Mouse (Mus musculus) stomach, embryonic 15.5 days (tissue): ENCODE results near the gene Pnkp. TPM values are rescaled to one million over a fixed set of nuclear protein-coding genes. Genes with fewer than 3 reads are reported as not detected.

ENCODE experiments used
- ATAC-seq: fragments of 200-750 bp; cut with Nextera tagmentation; 2 replicates; pipeline ENCODE4 v1.8.0; 2017; ENCODE audit warnings: low read depth, moderate number of reproducible peaks, moderate TSS enrichment; ENCODE audit not compliant: insufficient read depth, low FRiP score
- H3K27ac ChIP-seq: fragments of 300-500 bp; sonication (generic); 2 replicates; pipeline ENCODE4 v1.5.1; 2015; ENCODE audit warnings: mild to moderate bottlenecking, inconsistent platforms
- H3K27me3 ChIP-seq: fragments of 300-500 bp; sonication (generic); replicated peaks from 2 replicates; pipeline ENCODE4 v1.6.1; 2015; ENCODE audit warnings: inconsistent platforms
- H3K36me3 ChIP-seq: fragments of 300-500 bp; sonication (generic); 2 replicates; pipeline ENCODE4 v1.6.1; 2015; ENCODE audit warnings: inconsistent platforms
- H3K4me1 ChIP-seq: fragments of 300-500 bp; sonication (generic); 2 replicates; pipeline ENCODE4 v1.6.1; 2015; ENCODE audit warnings: inconsistent platforms
- H3K4me2 ChIP-seq: fragments of 300-500 bp; sonication (generic); 2 replicates; pipeline ENCODE4 v1.6.1; 2015; ENCODE audit warnings: mild to moderate bottlenecking, inconsistent platforms
- H3K4me3 ChIP-seq: fragments of 300-500 bp; sonication (generic); replicated peaks from 2 replicates; pipeline ENCODE4 v1.5.1; 2015; ENCODE audit warnings: inconsistent platforms
- H3K9ac ChIP-seq: fragments of 300-500 bp; sonication (generic); 2 replicates; pipeline ENCODE4 v1.6.1; 2015; ENCODE audit warnings: inconsistent platforms
- H3K9me3 ChIP-seq: fragments of 300-500 bp; sonication (generic); 2 replicates; pipeline ENCODE4 v1.6.1; 2016; ENCODE audit warnings: inconsistent platforms
- WGBS: fragments of 180-500 bp; shearing (Covaris S2); methylation state at CpG from one replicate; pipeline ENCODE4 v1.1.7; 2015; 5-methylcytosine and 5-hydroxymethylcytosine counted together
- polyA plus RNA-seq: library from polyadenylated mRNA; unstranded; fragments of >200 nt; fragmentation: Nextera tagmentation; extraction: Ambion mirVana; gene quantifications from 2 replicates; pipeline ENCODE4 v1.2.1, GENCODE M21; 2015

Gene Pnkp
- polyA plus RNA-seq, 1 experiment from 2014 or later: 25.5 TPM

GRCm38 (mm10) chr7:44832763-44833162, 24.2 kb upstream of the Pnkp start:
- no peak for ATAC-seq
- H3K27ac ChIP-seq: no peak overlapping the region
- H3K9me3 ChIP-seq: no peaks in the 10 kb centered on the region
- 46% methylated on average over 4 of the region's 4 CpGs for WGBS
- no peak overlapping the region for H3K9ac ChIP-seq
- no peak overlapping the region for H3K4me2 ChIP-seq
- H3K36me3 ChIP-seq: peaks cover 43% of the 10 kb centered on the region
- H3K27me3 ChIP-seq: no peaks in the 10 kb centered on the region
- peaks cover 6% of the 10 kb centered on the region; the same call in 1 of the 2 replicates for H3K4me1 ChIP-seq
- no peak overlapping the region for H3K4me3 ChIP-seq

- 87% methylated on average over 1 of the region's 1 CpGs for WGBS
- Histone ChIP-seq H3K4me3 (no peak overlapping the region), H3K4me2 (no peak overlapping the region), H3K36me3 (peaks cover 19% of the 10 kb centered on the region), H3K27ac (no peak overlapping the region), H3K4me1 (peaks cover 21% of the 10 kb centered on the region), H3K27me3 (peaks cover 3% of the 10 kb centered on the region), H3K9ac (no peak overlapping the region), H3K9me3 (no peaks in the 10 kb centered on the region)
- no peak for ATAC-seq
Measured at GRCm38 (mm10) chr7:44835373-44836015, 21.4 kb upstream of the Pnkp start.

DNA sequence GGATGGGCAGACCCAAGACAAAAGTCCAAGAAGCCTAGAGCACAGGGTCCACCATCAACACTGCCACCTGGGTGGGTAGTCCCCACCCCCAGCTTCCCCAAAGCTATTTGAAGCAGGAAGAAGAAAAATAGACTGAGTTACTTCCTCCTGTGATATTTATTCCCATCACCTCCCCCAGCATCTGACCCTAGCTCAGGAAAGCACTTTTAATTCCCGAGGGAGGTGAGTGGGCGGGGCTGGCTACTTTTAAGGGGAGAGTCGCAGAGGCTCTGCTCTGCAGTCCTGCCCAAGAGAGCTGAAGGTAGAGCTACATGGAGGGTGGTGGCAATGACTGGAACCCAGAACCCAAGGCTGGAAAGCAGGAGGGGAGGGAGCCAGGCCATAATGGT, 20.9 kb upstream of the Pnkp start:
- peaks cover 21% of the 10 kb centered on the region for H3K4me1 ChIP-seq
- H3K27ac ChIP-seq: no peak overlapping the region
- peaks cover 4% of the 10 kb centered on the region for H3K27me3 ChIP-seq
- ATAC-seq: no peak
- H3K9ac ChIP-seq: no peak overlapping the region
- no peak overlapping the region for H3K4me2 ChIP-seq
- no peak overlapping the region for H3K4me3 ChIP-seq
- H3K36me3 ChIP-seq: peaks cover 18% of the 10 kb centered on the region
- WGBS: 39% methylated on average over 3 of the region's 3 CpGs
- no peaks in the 10 kb centered on the region for H3K9me3 ChIP-seq

DNA sequence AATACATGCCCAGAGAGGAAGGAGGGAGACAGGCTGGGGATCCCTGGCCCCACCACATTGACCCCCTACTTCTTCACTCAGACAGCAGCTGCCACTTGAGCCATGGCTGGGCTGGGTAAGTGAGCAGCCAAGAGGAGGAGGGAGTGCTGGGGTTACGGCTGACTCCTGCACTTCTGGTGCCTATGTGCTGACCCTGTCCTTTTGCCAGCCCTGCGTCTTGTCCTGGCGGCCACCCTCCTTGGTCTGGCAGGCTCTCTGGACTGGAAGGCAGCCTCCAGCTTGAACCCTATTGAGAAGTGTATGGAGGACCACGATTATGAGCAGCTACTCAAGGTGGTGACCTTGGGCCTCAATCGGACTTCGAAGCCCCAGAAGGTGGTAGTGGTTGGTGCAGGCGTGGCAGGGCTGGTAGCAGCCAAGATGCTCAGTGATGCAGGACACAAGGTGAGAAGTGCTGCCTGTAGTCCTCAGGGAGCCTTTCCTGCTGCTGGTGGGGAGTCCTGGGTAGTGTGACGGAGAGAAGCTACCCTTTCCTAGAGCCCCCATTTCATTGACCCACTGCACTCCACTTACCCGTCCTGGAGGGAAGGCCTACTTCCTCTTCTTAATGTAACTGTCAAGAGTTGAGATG, 20.4 kb upstream of the Pnkp start:
- Histone ChIP-seq H3K4me2 (no peak overlapping the region), H3K4me3 (no peak overlapping the region), H3K9me3 (no peaks in the 10 kb centered on the region), H3K36me3 (peaks cover 13% of the 10 kb centered on the region; the same call in 1 of the 2 replicates), H3K27me3 (peaks cover 7% of the 10 kb centered on the region), H3K4me1 (peaks cover 21% of the 10 kb centered on the region), H3K27ac (no peak overlapping the region), H3K9ac (no peak overlapping the region)
- no peak for ATAC-seq
- 81% methylated on average over 9 of the region's 9 CpGs for WGBS

GRCm38 (mm10) chr7:44838073-44838472, 18.9 kb upstream of the Pnkp start:
- ATAC-seq: no peak
- no peak overlapping the region for H3K9ac ChIP-seq
- no peaks in the 10 kb centered on the region for H3K9me3 ChIP-seq
- 84% methylated on average over 6 of the region's 6 CpGs for WGBS
- H3K36me3 ChIP-seq: peaks cover 16% of the 10 kb centered on the region
- no peak overlapping the region for H3K4me3 ChIP-seq
- H3K27ac ChIP-seq: no peak overlapping the region
- H3K4me2 ChIP-seq: no peak overlapping the region
- peaks cover 10% of the 10 kb centered on the region for H3K27me3 ChIP-seq
- peaks cover 17% of the 10 kb centered on the region for H3K4me1 ChIP-seq

DNA sequence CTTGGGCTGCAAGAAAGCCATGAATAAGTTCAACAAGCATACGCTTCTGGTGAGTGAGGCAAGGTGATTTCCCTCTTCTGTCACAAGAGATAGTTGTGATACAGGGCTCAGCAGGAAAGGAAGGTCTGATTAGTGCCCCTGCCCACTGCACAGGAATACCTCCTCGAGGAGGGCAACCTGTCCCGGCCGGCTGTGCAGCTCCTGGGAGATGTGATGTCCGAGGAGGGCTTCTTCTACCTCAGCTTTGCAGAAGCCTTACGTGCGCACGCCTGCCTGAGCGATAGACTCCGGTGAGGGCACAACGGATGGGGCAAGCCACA, 17.8 kb upstream of the Pnkp start:
- no peak for ATAC-seq
- WGBS: 27% methylated on average over 11 of the region's 11 CpGs
- peaks cover 10% of the 10 kb centered on the region for H3K27me3 ChIP-seq
- peak overlapping the region; percentile 31 for H3K4me3 ChIP-seq
- H3K9ac ChIP-seq: peak overlapping the region; percentile 32; the same call in 1 of the 2 replicates
- H3K27ac ChIP-seq: no peak overlapping the region
- H3K4me2 ChIP-seq: peak overlapping the region; percentile 78
- peaks cover 27% of the 10 kb centered on the region for H3K36me3 ChIP-seq
- peaks cover 15% of the 10 kb centered on the region for H3K4me1 ChIP-seq
- H3K9me3 ChIP-seq: no peaks in the 10 kb centered on the region

- Histone ChIP-seq H3K27ac (no peak overlapping the region), H3K9me3 (no peaks in the 10 kb centered on the region), H3K4me2 (peak overlapping the region; percentile 78), H3K36me3 (peaks cover 32% of the 10 kb centered on the region), H3K4me3 (peak overlapping the region; percentile 31), H3K9ac (peak overlapping the region; percentile 32; the same call in 1 of the 2 replicates), H3K27me3 (peaks cover 10% of the 10 kb centered on the region), H3K4me1 (peaks cover 15% of the 10 kb centered on the region)
- ATAC-seq: peak; percentile 13; the same call in 1 of the 2 replicates
- 3% methylated on average over 58 of the region's 58 CpGs for WGBS
Measured at GRCm38 (mm10) chr7:44839491-44840191, 17.3 kb upstream of the Pnkp start.

- ATAC-seq: no peak
- Histone ChIP-seq H3K9me3 (no peaks in the 10 kb centered on the region), H3K4me3 (peak overlapping the region; percentile 31; the same call in 1 of the 2 replicates), H3K27ac (no peak overlapping the region), H3K4me2 (peak overlapping the region; percentile 78), H3K9ac (no peak overlapping the region), H3K36me3 (peaks cover 40% of the 10 kb centered on the region), H3K4me1 (peaks cover 15% of the 10 kb centered on the region), H3K27me3 (peaks cover 10% of the 10 kb centered on the region)
- 57% methylated on average over 14 of the region's 14 CpGs for WGBS
Measured at GRCm38 (mm10) chr7:44840426-44840825, 16.5 kb upstream of the Pnkp start.

- Histone ChIP-seq H3K36me3 (peaks cover 51% of the 10 kb centered on the region), H3K9ac (no peak overlapping the region), H3K27me3 (peaks cover 10% of the 10 kb centered on the region), H3K4me2 (no peak overlapping the region), H3K4me3 (no peak overlapping the region), H3K9me3 (no peaks in the 10 kb centered on the region), H3K4me1 (peaks cover 15% of the 10 kb centered on the region), H3K27ac (no peak overlapping the region)
- WGBS: 83% methylated on average over 8 of the region's 8 CpGs
- no peak for ATAC-seq
Measured at GRCm38 (mm10) chr7:44841825-44842463, 15.0 kb upstream of the Pnkp start.

DNA sequence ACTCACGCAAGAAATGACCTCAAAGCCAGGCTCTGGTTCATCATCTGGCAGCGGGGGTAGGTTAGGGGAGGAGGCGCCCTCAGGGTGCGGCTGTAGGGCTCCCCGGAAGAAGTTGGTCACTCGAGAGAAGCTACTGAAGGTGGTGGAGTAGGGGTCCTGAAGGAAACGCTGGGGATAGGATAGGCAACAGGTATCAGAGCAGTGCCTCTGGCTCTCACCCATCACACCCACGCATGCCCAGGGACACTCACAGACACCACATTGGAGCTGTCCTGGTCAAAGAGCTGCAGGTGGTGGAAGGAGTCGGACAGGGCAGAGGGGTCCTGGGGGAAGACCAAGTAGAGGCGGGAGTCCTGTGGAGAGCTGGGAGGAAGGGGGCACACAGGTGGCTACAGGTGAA, 11.9 kb upstream of the Pnkp start:
- Histone ChIP-seq H3K4me1 (peaks cover 12% of the 10 kb centered on the region), H3K27me3 (peaks cover 10% of the 10 kb centered on the region), H3K4me2 (no peak overlapping the region), H3K9ac (no peak overlapping the region), H3K9me3 (no peaks in the 10 kb centered on the region), H3K4me3 (no peak overlapping the region), H3K36me3 (peaks cover 51% of the 10 kb centered on the region), H3K27ac (no peak overlapping the region)
- no peak for ATAC-seq
- 93% methylated on average over 10 of the region's 10 CpGs for WGBS

- peaks cover 47% of the 10 kb centered on the region for H3K36me3 ChIP-seq
- peaks cover 23% of the 10 kb centered on the region for H3K4me1 ChIP-seq
- H3K4me2 ChIP-seq: no peak overlapping the region
- no peak overlapping the region for H3K4me3 ChIP-seq
- H3K27ac ChIP-seq: no peak overlapping the region
- ATAC-seq: no peak
- no peaks in the 10 kb centered on the region for H3K9me3 ChIP-seq
- WGBS: 94% methylated on average over 7 of the region's 7 CpGs
- H3K9ac ChIP-seq: no peak overlapping the region
- 0 out of 2 replicates have a peak, but pooled peaks cover under 1% of the 10 kb centered on the region for H3K27me3 ChIP-seq
Measured at GRCm38 (mm10) chr7:44846804-44847203, 10.1 kb upstream of the Pnkp start.

- Histone ChIP-seq H3K9me3 (no peaks in the 10 kb centered on the region), H3K4me3 (peak overlapping the region; percentile 69), H3K4me1 (peaks cover 29% of the 10 kb centered on the region), H3K27ac (no peak overlapping the region), H3K27me3 (no peaks in the 10 kb centered on the region), H3K36me3 (peaks cover 44% of the 10 kb centered on the region), H3K9ac (peak overlapping the region; percentile 1; the same call in 1 of the 2 replicates), H3K4me2 (peak overlapping the region; percentile 68)
- WGBS: 57% methylated on average over 5 of the region's 5 CpGs
- no peak for ATAC-seq
Measured at GRCm38 (mm10) chr7:44847772-44848171, 9.2 kb upstream of the Pnkp start.
